Mouse (Mus musculus): Measurements from ENCODE around the gene Phldb1. TPM values are rescaled to one million over a fixed set of nuclear protein-coding genes. Genes with fewer than 3 reads are reported as not detected.

The Phldb1 gene
- polyA plus RNA-seq, 1 experiment: not detected

- TF ChIP-seq POLR2A (IDR thresholded peaks at IDR 0.05; ENCODE audit: insufficient read depth, low read depth, low read length) (no peak), CTCF (IDR thresholded peaks at IDR 0.05; ENCODE audit: insufficient read depth, low read depth, low read length) (no peak)
- H3K4me1 ChIP-seq (ENCODE audit: control insufficient read depth, insufficient read depth, low read length): peaks cover 73% of the 10 kb centered on the region
- 15% methylated on average over 28 of the region's 28 CpGs for WGBS
- peak overlapping the region; percentile 23 for H3K4me3 ChIP-seq (ENCODE audit: insufficient read depth, low read depth, low read length)
- peak overlapping the region; percentile 81 for H3K27ac ChIP-seq (ENCODE audit: insufficient read depth, low read depth, low read length)
These were observed 27.1 kb downstream of the Phldb1 start for GRCm38 (mm10) chr9:44707749-44708428.

GRCm38 (mm10) chr9:44699730-44700129 is 35.3 kb downstream of the Phldb1 start:
- 84% methylated on average over 5 of the region's 5 CpGs for WGBS
- peaks cover 53% of the 10 kb centered on the region for H3K4me1 ChIP-seq (ENCODE audit: control insufficient read depth, insufficient read depth, low read length)
- H3K4me3 ChIP-seq (ENCODE audit: insufficient read depth, low read depth, low read length): no peak overlapping the region
- TF ChIP-seq CTCF (IDR thresholded peaks at IDR 0.05; ENCODE audit: insufficient read depth, low read depth, low read length) (no peak), POLR2A (IDR thresholded peaks at IDR 0.05; ENCODE audit: insufficient read depth, low read depth, low read length) (no peak)
- no peak overlapping the region for H3K27ac ChIP-seq (ENCODE audit: insufficient read depth, low read depth, low read length)

DNA sequence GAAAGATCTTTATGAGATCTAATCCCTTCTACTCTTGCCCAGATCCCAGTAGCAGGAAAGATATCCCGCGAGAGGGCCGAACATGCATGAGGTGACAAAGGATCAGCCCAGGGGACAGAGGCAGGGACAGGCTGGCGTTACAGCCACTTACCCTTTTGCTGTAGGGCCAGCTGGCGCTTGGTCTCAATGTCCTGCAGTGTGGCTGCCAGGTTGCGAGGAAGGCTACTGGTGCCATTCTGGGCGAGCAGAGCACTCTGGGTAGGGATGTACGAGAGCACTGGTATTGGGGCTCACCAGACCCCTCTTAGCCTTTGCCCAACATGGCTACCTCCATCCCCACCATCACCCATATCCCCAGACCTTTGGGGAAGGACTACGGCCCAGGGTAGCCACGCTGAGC is 35.8 kb downstream of the Phldb1 start:
- TF ChIP-seq CTCF (IDR thresholded peaks at IDR 0.05; ENCODE audit: insufficient read depth, low read depth, low read length): no peak
- TF ChIP-seq POLR2A (IDR thresholded peaks at IDR 0.05; ENCODE audit: insufficient read depth, low read depth, low read length): no peak
- no peak overlapping the region for H3K27ac ChIP-seq (ENCODE audit: insufficient read depth, low read depth, low read length)
- 89% methylated on average over 10 of the region's 10 CpGs for WGBS
- H3K4me3 ChIP-seq (ENCODE audit: insufficient read depth, low read depth, low read length): no peak overlapping the region
- peaks cover 55% of the 10 kb centered on the region for H3K4me1 ChIP-seq (ENCODE audit: control insufficient read depth, insufficient read depth, low read length)

- TF ChIP-seq CTCF (IDR thresholded peaks at IDR 0.05; ENCODE audit: insufficient read depth, low read depth, low read length): no peak
These were observed 37.1 kb downstream of the Phldb1 start for GRCm38 (mm10) chr9:44697866-44698265.

DNA sequence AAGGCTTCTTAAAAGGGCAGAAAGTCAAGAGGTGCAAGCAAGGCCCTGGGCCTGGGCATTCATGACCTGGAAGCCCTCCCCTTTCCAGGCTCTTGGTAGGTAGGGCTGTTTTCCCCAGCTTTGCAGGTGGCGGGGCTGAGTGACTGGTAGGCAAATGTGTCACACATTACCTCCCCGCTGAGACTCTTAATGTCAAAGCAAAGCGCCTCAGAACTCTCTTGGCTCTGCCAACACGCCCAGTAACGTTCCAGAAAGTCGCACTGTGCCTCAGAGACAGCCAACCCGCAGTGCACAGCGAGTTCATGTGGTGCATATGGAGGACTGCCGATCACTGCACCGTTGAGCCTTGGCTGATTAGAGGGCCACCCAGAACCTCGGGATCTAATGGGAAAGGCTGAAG is 41.9 kb downstream of the Phldb1 start:
- Histone ChIP-seq H3K27ac (ENCODE audit: insufficient read depth, low read depth, low read length) (peak overlapping the region; percentile 89), H3K4me1 (ENCODE audit: control insufficient read depth, insufficient read depth, low read length) (peaks cover 56% of the 10 kb centered on the region), H3K4me3 (ENCODE audit: insufficient read depth, low read depth, low read length) (no peak overlapping the region)
- TF ChIP-seq POLR2A (IDR thresholded peaks at IDR 0.05; ENCODE audit: insufficient read depth, low read depth, low read length) (no peak), CTCF (IDR thresholded peaks at IDR 0.05; ENCODE audit: insufficient read depth, low read depth, low read length) (no peak)
- 39% methylated on average over 11 of the region's 11 CpGs for WGBS

More at GRCm38 (mm10) chr9:44697866-44698265, 37.1 kb downstream of the Phldb1 start:
- Histone ChIP-seq H3K4me1 (ENCODE audit: control insufficient read depth, insufficient read depth, low read length) (peaks cover 56% of the 10 kb centered on the region), H3K27ac (ENCODE audit: insufficient read depth, low read depth, low read length) (0 out of 2 replicates have a peak overlapping the region, but pooled peaks have one; percentile 4), H3K4me3 (ENCODE audit: insufficient read depth, low read depth, low read length) (no peak overlapping the region)
- 90% methylated on average over 16 of the region's 16 CpGs for WGBS

DNA sequence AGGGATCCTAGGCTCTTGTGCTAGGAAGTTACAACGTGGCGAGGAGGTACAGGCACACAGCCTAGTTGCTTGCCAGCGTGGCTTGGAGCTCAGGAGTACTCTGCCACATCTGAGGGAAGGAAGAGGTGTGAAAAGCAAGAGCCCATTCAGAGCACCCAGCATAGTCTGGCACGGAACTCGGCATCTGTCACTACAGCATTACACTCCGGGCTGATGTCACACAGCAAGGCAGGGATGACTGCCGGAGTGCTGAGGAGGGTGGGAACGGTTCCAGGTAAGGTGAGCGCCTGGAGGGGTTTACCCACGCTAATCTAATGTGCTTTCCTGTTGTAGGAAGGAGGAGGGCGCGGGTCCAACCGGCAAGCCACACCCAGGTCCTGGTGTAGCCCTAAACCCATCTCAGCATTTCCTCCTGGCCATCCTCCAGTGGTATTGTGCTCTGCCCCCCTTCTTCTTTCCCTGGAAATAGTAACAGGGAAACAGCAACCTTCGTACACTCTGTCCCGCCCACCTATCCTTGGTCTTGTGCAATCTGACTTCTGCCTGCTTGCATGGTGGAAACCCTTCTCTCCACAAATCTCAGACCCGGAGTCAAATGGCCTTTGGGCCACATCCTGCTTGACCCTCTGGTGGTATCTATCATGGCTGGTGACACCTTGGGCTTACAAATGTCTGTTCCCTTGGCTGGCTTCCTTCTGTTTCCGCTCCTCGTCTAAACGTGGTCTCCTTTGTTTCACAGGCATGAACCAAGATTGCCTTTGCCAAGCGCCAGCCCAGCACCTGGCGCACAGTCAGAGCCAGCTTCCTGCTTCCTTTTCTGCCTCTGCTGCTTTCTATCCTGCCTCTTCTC is 43.1 kb downstream of the Phldb1 start:
- 43% methylated on average over 21 of the region's 21 CpGs for WGBS
- no peak for TF ChIP-seq POLR2A (IDR thresholded peaks at IDR 0.05; ENCODE audit: insufficient read depth, low read depth, low read length)
- no peak for TF ChIP-seq CTCF (IDR thresholded peaks at IDR 0.05; ENCODE audit: insufficient read depth, low read depth, low read length)
- H3K4me3 ChIP-seq (ENCODE audit: insufficient read depth, low read depth, low read length): no peak overlapping the region
- peak overlapping the region; percentile 89 for H3K27ac ChIP-seq (ENCODE audit: insufficient read depth, low read depth, low read length)
- peaks cover 59% of the 10 kb centered on the region for H3K4me1 ChIP-seq (ENCODE audit: control insufficient read depth, insufficient read depth, low read length)

DNA sequence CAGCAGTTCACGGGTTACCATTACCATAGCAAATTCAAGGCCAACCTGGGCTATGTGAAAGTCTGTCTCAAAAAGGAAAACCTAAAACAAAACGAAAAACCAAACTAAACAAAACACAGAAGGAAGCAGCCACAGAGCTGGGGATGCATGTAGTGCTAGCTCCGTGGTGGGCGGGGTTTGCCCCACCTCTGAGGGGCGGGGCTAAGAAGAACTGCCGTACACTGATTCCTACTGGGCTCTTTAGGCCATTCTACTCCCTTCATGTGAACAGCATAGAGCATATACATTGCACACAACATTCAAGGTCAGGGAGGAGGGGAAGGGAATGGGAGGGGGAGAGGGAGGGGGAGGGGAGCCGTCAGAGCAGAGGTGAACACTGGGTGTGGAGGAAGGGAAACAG is 44.4 kb downstream of the Phldb1 start:
- Histone ChIP-seq H3K4me3 (ENCODE audit: insufficient read depth, low read depth, low read length) (no peak overlapping the region), H3K27ac (ENCODE audit: insufficient read depth, low read depth, low read length) (no peak overlapping the region), H3K4me1 (ENCODE audit: control insufficient read depth, insufficient read depth, low read length) (peaks cover 65% of the 10 kb centered on the region)
- no peak for TF ChIP-seq CTCF (IDR thresholded peaks at IDR 0.05; ENCODE audit: insufficient read depth, low read depth, low read length)
- no peak for TF ChIP-seq POLR2A (IDR thresholded peaks at IDR 0.05; ENCODE audit: insufficient read depth, low read depth, low read length)
- 47% methylated on average over 7 of the region's 7 CpGs for WGBS

DNA sequence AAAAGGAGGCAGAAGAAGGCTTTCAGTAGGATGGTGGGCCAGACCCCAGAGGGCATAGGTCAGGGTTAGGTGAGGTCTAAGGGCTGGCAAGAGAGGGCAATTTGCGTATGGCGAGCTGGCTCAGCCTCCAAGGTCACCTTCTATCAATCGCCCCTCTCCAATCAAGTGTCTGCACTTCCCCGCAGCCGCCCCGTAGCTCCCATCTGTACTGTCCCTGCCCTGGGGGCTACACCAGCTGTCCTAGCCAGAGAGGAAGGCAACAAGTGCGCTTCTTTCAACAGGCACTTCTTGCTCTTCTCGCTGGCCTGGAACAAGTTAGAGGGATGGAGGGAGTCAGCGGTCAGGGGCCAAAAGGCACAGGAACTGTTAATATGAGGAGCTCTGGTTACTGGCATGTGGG is 47.0 kb downstream of the Phldb1 start:
- TF ChIP-seq POLR2A (IDR thresholded peaks at IDR 0.05; ENCODE audit: insufficient read depth, low read depth, low read length): no peak
- TF ChIP-seq CTCF (IDR thresholded peaks at IDR 0.05; ENCODE audit: insufficient read depth, low read depth, low read length): no peak
- 87% methylated on average over 9 of the region's 9 CpGs for WGBS
- no peak overlapping the region for H3K4me3 ChIP-seq (ENCODE audit: insufficient read depth, low read depth, low read length)

DNA sequence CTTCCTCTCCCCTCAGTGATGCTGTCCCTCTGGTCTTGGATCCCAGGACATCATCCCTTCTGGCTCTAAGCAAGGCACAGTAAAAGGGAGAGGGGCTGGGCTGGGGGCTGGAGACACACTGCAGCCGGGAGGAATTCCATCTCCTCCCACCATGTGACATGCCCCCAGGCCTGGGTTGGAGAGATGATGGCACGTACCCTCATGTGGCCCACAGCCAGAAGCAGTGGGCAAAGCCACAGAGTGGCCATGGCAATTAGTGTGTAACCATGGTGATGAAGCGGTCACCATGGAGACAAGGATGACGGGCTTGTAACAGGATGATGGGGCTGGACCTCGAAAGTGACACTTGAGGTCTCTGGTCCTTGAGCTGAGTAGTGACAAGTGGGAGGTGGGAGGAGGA is 48.4 kb downstream of the Phldb1 start:
- TF ChIP-seq CTCF (IDR thresholded peaks at IDR 0.05; ENCODE audit: insufficient read depth, low read depth, low read length) (no peak), POLR2A (IDR thresholded peaks at IDR 0.05; ENCODE audit: insufficient read depth, low read depth, low read length) (no peak)
- 30% methylated on average over 5 of the region's 5 CpGs for WGBS
- H3K4me3 ChIP-seq (ENCODE audit: insufficient read depth, low read depth, low read length): no peak overlapping the region
- peaks cover 45% of the 10 kb centered on the region for H3K4me1 ChIP-seq (ENCODE audit: control insufficient read depth, insufficient read depth, low read length)
- peak overlapping the region; percentile 49 for H3K27ac ChIP-seq (ENCODE audit: insufficient read depth, low read depth, low read length)

More for the DNA sequence above, 47.0 kb downstream of the Phldb1 start:
- H3K27ac ChIP-seq (ENCODE audit: insufficient read depth, low read depth, low read length): no peak overlapping the region
- peaks cover 52% of the 10 kb centered on the region for H3K4me1 ChIP-seq (ENCODE audit: control insufficient read depth, insufficient read depth, low read length)
